Mouse (Mus musculus) cerebellum, postnatal 25 days (tissue): Measurements from ENCODE around the gene Cdc42bpg.

ENCODE experiments used
- DNase-seq, 2 experiments: peaks; one replicate each; pipeline ENCODE4 v3.0.0; 2021; ENCODE audit warnings: mixed read lengths in 2 of 2

Cdc42bpg gene

GRCm38 (mm10) chr19:6306137-6306551, at the start of gene Cdc42bpg:
Cdc42bpg (plus strand) TSS chr19:6306456.
- peak; percentile 96 to 98 for DNase-seq

GRCm38 (mm10) chr19:6260428-6260827, 45.8 kb upstream of the Cdc42bpg start:
- DNase-seq = peak; percentile 31 to 67

- peak in 1 of 2 experiments; percentile 15 for DNase-seq
These were observed 45.3 kb upstream of the Cdc42bpg start for GRCm38 (mm10) chr19:6260946-6261345.

GRCm38 (mm10) chr19:6261379-6261778, 44.9 kb upstream of the Cdc42bpg start:
- no peak for DNase-seq

- peak; percentile 89 to 90 for DNase-seq
These were observed 44.0 kb upstream of the Cdc42bpg start for GRCm38 (mm10) chr19:6262222-6262621.

- DNase-seq = peak in 1 of 2 experiments; percentile 37
These were observed 43.3 kb upstream of the Cdc42bpg start for GRCm38 (mm10) chr19:6262839-6263433.

- peak in 1 of 2 experiments; percentile 45 for DNase-seq
These were observed 42.1 kb upstream of the Cdc42bpg start for GRCm38 (mm10) chr19:6264200-6264599.

GRCm38 (mm10) chr19:6264945-6265344, 41.3 kb upstream of the Cdc42bpg start:
- no peak for DNase-seq

GRCm38 (mm10) chr19:6265727-6266182, 40.5 kb upstream of the Cdc42bpg start:
- peak; percentile 53 to 60 for DNase-seq

GRCm38 (mm10) chr19:6267306-6268169, 38.7 kb upstream of the Cdc42bpg start:
- DNase-seq = peak; percentile 95 to 96

- DNase-seq = peak in 1 of 2 experiments; percentile 91
These were observed 38.1 kb upstream of the Cdc42bpg start for GRCm38 (mm10) chr19:6268170-6268528.

GRCm38 (mm10) chr19:6268670-6269132, 37.6 kb upstream of the Cdc42bpg start:
- no peak for DNase-seq

GRCm38 (mm10) chr19:6269798-6270475, 36.3 kb upstream of the Cdc42bpg start:
- no peak for DNase-seq

- no peak for DNase-seq
These were observed 35.6 kb upstream of the Cdc42bpg start for GRCm38 (mm10) chr19:6270661-6271060.

GRCm38 (mm10) chr19:6271206-6271605, 35.0 kb upstream of the Cdc42bpg start:
- no peak for DNase-seq

GRCm38 (mm10) chr19:6272053-6272452, 34.2 kb upstream of the Cdc42bpg start:
- DNase-seq = no peak

- no peak for DNase-seq
These were observed 33.5 kb upstream of the Cdc42bpg start for GRCm38 (mm10) chr19:6272738-6273137.

- DNase-seq = peak; percentile 42 to 45
These were observed 32.7 kb upstream of the Cdc42bpg start for GRCm38 (mm10) chr19:6273592-6273991.

GRCm38 (mm10) chr19:6273998-6274608, 32.2 kb upstream of the Cdc42bpg start:
- peak; percentile 66 to 69 for DNase-seq

GRCm38 (mm10) chr19:6275740-6276389, 30.4 kb upstream of the Cdc42bpg start:
- DNase-seq = no peak

- peak; percentile 98 to 99 for DNase-seq
These were observed 29.5 kb upstream of the Cdc42bpg start, which contains the start of gene Ehd1 for GRCm38 (mm10) chr19:6276426-6277421. Ehd1 (plus strand) TSS chr19:6276725.
